Mouse (Mus musculus): ENCODE data around the gene 2310009B15Rik.
"Not testable (repeated sequence)": the region's sequence is repeated elsewhere in the genome, so short reads cannot be mapped to it uniquely, and the experiment has no call there.

Gene 2310009B15Rik

DNA sequence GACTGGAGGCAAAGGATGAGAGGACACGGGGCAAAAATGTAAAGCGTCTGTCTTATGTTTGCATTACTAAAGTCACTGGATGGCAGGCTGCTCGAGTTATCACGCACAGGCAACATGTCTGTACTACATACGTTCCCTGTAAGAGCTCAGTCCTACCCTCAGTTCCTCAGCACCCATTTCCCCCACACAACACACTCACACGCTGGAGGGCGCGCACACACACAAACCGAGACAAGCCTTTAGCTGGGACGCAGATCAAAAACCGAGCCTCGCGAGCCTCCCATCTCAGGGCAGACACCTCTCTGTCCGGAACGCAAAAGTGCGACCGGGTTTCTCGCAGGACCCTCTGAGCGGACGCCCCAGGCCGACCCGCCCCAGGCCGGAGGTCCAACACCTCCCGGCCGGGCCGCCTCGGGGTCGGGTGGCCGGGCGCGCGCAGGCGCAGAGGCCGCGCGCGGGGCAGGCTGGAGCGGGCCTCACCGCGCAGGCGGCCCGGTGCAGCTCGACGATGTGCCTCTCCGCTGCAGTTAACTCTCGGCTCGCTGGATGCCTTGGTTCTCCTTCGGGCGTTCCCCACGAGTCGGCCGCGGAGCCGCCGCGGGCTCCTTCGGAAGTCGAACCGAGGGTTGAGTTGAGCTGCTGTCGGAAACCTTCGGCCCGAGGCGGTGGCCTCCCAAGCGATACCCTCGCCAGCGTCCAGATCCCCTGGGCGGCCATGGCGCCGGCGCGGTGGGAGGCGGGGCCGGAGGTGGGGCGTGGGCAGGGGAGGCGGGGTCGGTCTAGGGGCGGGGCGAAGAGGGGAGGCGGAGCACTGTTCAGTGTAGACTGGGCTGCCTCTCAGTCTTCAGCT lies at the start of gene 2310009B15Rik:
2310009B15Rik (minus strand) TSS at position 752 of the 850 bp plus-strand sequence.
- DNase-seq (ENCODE audit: extremely low spot score, low read depth, low spot score) = not testable (repeated sequence)

- no peak for DNase-seq (ENCODE audit: extremely low spot score, low read depth, low spot score)
These were observed 49.6 kb upstream of the 2310009B15Rik start for GRCm38 (mm10) chr1:138906256-138906655.

- DNase-seq (ENCODE audit: extremely low spot score, low read depth, low spot score) = no peak
These were observed 48.6 kb upstream of the 2310009B15Rik start for GRCm38 (mm10) chr1:138905092-138905765.

- no peak for DNase-seq (ENCODE audit: extremely low spot score, low read depth, low spot score)
These were observed 47.2 kb upstream of the 2310009B15Rik start for GRCm38 (mm10) chr1:138903894-138904293.

- DNase-seq (ENCODE audit: extremely low spot score, low read depth, low spot score) = no peak
These were observed 44.9 kb upstream of the 2310009B15Rik start for GRCm38 (mm10) chr1:138901431-138902117.

DNA sequence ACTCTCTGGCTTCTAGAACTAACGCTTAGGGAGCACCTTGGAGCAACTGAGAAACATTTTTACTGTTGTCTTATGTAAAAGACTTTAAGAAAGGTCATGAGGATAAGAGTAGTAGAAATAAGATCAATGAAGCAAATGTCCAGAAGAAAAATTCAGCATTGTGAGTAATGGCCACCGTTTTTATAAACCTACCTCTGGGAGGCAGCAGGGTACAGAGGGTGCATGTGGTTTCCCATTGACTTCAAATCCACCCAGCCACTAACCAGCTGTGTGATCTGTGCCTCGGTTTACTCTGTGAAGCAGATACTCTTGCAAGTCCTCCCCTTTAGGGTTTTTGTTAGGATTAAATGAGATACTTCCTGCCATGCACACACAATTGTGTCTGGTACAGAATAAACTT lies 39.4 kb upstream of the 2310009B15Rik start:
- DNase-seq (ENCODE audit: extremely low spot score, low read depth, low spot score) = no peak

GRCm38 (mm10) chr1:138877470-138878254 lies 21.0 kb upstream of the 2310009B15Rik start:
- no peak for DNase-seq (ENCODE audit: extremely low spot score, low read depth, low spot score)

GRCm38 (mm10) chr1:138876371-138877045 lies 19.9 kb upstream of the 2310009B15Rik start:
- no peak for DNase-seq (ENCODE audit: extremely low spot score, low read depth, low spot score)

DNA sequence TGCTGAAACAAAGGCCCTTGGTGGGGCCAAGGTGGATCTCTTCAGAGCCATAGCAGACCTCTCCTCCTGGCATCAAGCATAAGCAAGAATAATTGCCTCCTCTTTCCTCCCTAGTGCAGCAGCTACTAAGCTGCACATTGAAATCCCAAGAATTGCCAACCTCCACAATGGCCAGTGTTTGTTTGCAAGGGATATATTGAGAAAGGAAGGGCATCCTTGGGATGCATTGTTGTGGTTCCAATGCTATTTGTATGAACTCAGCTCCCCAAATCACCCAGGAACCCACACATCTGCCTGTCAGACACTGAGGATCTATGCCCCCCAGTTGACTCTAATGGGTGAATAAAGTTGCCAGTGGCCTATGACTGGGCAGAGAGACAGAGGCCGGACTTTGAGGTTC lies 5.8 kb downstream of the 2310009B15Rik start:
- no peak for DNase-seq (ENCODE audit: extremely low spot score, low read depth, low spot score)

DNA sequence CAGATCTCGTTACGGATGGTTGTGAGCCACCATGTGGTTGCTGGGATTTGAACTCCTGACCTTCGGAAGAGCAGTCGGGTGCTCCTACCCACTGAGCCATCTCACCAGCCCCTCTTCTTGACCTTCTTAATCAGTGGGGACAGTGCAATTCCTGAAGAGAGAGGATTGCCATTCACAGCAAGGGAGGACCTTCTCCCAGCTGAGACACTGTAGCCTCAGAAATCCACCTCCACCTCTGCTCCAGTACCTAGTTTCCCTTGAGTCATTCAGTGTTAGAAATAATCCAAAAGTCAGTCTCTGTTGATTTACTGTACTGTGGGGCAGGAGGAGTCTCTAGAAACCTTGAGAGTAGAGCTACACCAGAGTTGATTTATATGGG lies 6.5 kb downstream of the 2310009B15Rik start:
- no peak for DNase-seq (ENCODE audit: extremely low spot score, low read depth, low spot score)

- DNase-seq (ENCODE audit: extremely low spot score, low read depth, low spot score) = no peak
These were observed 7.0 kb downstream of the 2310009B15Rik start for GRCm38 (mm10) chr1:138849531-138850160.

GRCm38 (mm10) chr1:138848511-138849109 lies 8.0 kb downstream of the 2310009B15Rik start, which contains the start of gene Lhx9:
Gene Lhx9, minus strand, starts transcription at chr1:138848577.
- DNase-seq (ENCODE audit: extremely low spot score, low read depth, low spot score) = no peak

DNA sequence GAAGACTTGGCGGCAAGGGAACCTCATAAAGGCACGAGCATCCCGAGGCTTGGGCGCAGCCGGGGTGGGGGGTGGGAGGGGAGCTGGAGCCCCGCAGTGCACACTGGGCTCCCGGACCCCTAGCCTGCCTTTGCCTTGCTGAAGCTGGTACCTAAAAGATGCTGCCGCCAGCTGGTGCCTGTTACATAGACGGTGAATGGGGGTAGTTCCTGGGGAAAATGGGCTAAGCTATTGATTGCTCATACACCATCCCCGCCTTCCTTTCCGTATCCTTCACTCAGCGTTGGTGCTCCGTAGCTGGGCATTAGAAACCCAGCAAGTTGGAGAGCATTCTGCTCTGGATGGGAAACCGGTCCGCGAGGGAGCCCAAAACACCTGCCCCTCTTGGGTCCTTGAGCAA lies 8.6 kb downstream of the 2310009B15Rik start:
- DNase-seq (ENCODE audit: extremely low spot score, low read depth, low spot score) = no peak

DNA sequence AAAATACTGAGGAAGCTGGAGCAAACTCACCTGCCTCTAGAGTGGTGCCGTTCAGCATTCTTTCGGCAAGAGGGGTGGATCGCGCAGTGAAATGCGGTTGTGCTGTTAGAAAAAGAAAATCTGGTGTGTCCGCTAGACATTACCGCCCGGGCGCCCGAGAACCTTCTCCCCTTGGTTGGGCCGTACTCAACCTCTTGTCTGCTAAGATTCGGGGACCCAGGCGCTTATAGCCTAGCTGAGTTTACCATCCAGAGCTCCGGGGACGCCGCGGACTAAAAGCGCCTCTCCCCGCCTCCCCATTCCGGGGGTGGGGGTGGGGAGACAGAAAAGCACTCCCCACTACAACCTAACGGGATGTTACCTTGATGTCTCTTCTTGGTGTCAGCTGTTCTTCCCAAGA lies 9.5 kb downstream of the 2310009B15Rik start:
- no peak for DNase-seq (ENCODE audit: extremely low spot score, low read depth, low spot score)

GRCm38 (mm10) chr1:138846581-138846980 lies 10.1 kb downstream of the 2310009B15Rik start:
- no peak for DNase-seq (ENCODE audit: extremely low spot score, low read depth, low spot score)

DNA sequence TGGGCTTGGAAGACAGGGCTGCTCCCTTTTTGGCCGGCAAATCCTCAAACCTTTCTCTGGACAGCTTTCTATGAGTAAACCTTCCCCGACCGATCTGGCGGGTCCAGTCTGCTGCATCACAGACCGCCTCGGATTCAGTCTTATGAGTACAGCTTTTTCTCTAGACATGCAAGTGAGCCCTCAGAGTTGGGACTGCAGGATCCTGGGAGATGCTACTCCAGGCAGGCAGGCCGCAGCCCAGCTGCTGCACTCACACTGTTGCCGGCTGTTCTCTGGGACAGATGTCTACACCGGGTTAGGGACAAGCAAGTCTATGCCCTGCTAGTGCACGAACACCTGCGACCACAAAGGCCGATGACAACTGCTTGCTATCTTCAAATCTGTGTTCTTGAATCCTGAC lies 10.5 kb downstream of the 2310009B15Rik start:
- no peak for DNase-seq (ENCODE audit: extremely low spot score, low read depth, low spot score)

GRCm38 (mm10) chr1:138845481-138845880 lies 11.2 kb downstream of the 2310009B15Rik start:
- no peak for DNase-seq (ENCODE audit: extremely low spot score, low read depth, low spot score)

DNA sequence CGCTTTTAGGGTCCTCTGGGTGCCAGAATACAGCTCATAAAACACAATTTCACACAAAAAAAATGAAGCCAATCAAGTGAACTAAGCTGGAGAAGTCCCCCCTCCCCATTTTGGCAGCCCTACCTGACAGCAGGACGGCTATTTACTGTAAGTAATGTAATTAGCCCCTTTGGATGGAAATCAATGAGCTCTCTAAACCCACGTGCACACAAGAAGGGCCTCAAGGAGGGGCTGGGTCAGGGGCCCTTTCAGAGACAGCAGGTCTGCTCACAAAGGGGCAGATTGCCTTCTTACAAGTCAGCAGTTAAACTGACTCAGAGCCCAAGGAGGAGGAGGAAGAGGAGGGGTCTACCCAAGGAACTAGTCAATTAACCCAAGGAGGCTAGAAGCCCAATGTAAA lies 12.5 kb downstream of the 2310009B15Rik start:
- DNase-seq (ENCODE audit: extremely low spot score, low read depth, low spot score) = no peak

- no peak for DNase-seq (ENCODE audit: extremely low spot score, low read depth, low spot score)
These were observed 13.1 kb downstream of the 2310009B15Rik start for GRCm38 (mm10) chr1:138843361-138844091.
